Mouse (Mus musculus) retina, adult 2 months (tissue): ENCODE measurements around the gene Vps8.

ENCODE experiments used
- DNase-seq: peaks from one replicate; pipeline ENCODE4 v3.0.0-alpha.2; 2012; ENCODE audit warnings: low read depth, low spot score

Vps8 gene

GRCm38 (mm10) chr16:21625784-21626634 is 203.1 kb downstream of the Vps8 start:
- peak; percentile 25 for DNase-seq

GRCm38 (mm10) chr16:21627248-21627647 is 204.3 kb downstream of the Vps8 start:
- DNase-seq: no peak

- DNase-seq: no peak
Measured at GRCm38 (mm10) chr16:21628061-21628591, 205.2 kb downstream of the Vps8 start.

GRCm38 (mm10) chr16:21630614-21631013 is 207.7 kb downstream of the Vps8 start:
- no peak for DNase-seq

- no peak for DNase-seq
Measured at GRCm38 (mm10) chr16:21631815-21632222, 208.9 kb downstream of the Vps8 start.

GRCm38 (mm10) chr16:21634460-21634859 is 211.5 kb downstream of the Vps8 start:
- no peak for DNase-seq

GRCm38 (mm10) chr16:21636156-21636853 is 213.4 kb downstream of the Vps8 start:
- DNase-seq: no peak

GRCm38 (mm10) chr16:21637201-21637819 is 214.4 kb downstream of the Vps8 start:
- no peak for DNase-seq

- no peak for DNase-seq
Measured at GRCm38 (mm10) chr16:21640766-21641499, 218.0 kb downstream of the Vps8 start.

- no peak for DNase-seq
Measured at GRCm38 (mm10) chr16:21641944-21642343, 219.0 kb downstream of the Vps8 start.

- no peak for DNase-seq
Measured at GRCm38 (mm10) chr16:21642906-21643305, 220.0 kb downstream of the Vps8 start.

GRCm38 (mm10) chr16:21643621-21644041 is 220.7 kb downstream of the Vps8 start:
- DNase-seq: no peak

GRCm38 (mm10) chr16:21644066-21644561 is 221.2 kb downstream of the Vps8 start:
- DNase-seq: no peak

- no peak for DNase-seq
Measured at GRCm38 (mm10) chr16:21644574-21644973, 221.7 kb downstream of the Vps8 start.

GRCm38 (mm10) chr16:21645915-21646314 is 223.0 kb downstream of the Vps8 start:
- DNase-seq: no peak

- no peak for DNase-seq
Measured at GRCm38 (mm10) chr16:21646496-21646895, 223.6 kb downstream of the Vps8 start.

- no peak for DNase-seq
Measured at GRCm38 (mm10) chr16:21648800-21649199, 225.9 kb downstream of the Vps8 start.

GRCm38 (mm10) chr16:21650289-21650688 is 227.4 kb downstream of the Vps8 start:
- DNase-seq: no peak

- DNase-seq: no peak
Measured at GRCm38 (mm10) chr16:21651161-21651560, 228.2 kb downstream of the Vps8 start.

GRCm38 (mm10) chr16:21653151-21653550 is 230.2 kb downstream of the Vps8 start:
- no peak for DNase-seq

GRCm38 (mm10) chr16:21654384-21654783 is 231.5 kb downstream of the Vps8 start:
- no peak for DNase-seq
